9 mouse cellular contexts compared by ENCODE assay signal in genomic region chr11:31838442-31839083, GRCm38 (mm10). TPM values are rescaled to one million over a fixed set of nuclear protein-coding genes. Genes with fewer than 3 reads are reported as not detected.
DNase-seq lines count a peak whose midpoint lies in the region; ATAC-seq and TF ChIP-seq lines count a peak whose summit lies in the region.
"Had no signal": no experiment of that assay in that cellular context is flagged by ENCODE, and none has a peak within 500 bp of the region (broad histone marks: within the 10 kb centered on the region; RNA-seq: fewer than 3 reads in every experiment).

No protein-coding gene starts in this region.

- 55% methylated on average over 7 of the region's 7 CpGs for WGBS in neural tube, embryonic 12.5 days
- 28% methylated on average over 7 of the region's 7 CpGs for WGBS in heart, embryonic 16.5 days
- WGBS in lung, embryonic 14.5 days: 38% methylated on average over 7 of the region's 7 CpGs

- H3K27me3 ChIP-seq in neural tube, embryonic 12.5 days (replicated peaks): no peaks in the 10 kb centered on the region
- H3K27me3 ChIP-seq in heart, embryonic 16.5 days (ENCODE audit: control insufficient read depth, insufficient read depth, low read length): no peaks in the 10 kb centered on the region
- H3K27me3 ChIP-seq in lung, embryonic 14.5 days (ENCODE audit: insufficient read depth, low read length): no peaks in the 10 kb centered on the region

- H3K36me3 ChIP-seq in neural tube, embryonic 12.5 days: no peaks in the 10 kb centered on the region
- no peaks in the 10 kb centered on the region for H3K36me3 ChIP-seq in heart, embryonic 16.5 days (ENCODE audit: control insufficient read depth, insufficient read depth)
- no peaks in the 10 kb centered on the region for H3K36me3 ChIP-seq in lung, embryonic 14.5 days (ENCODE audit: insufficient read depth)

- H3K4me1 ChIP-seq in neural tube, embryonic 12.5 days: peaks cover 13% of the 10 kb centered on the region
- peaks cover 16% of the 10 kb centered on the region for H3K4me1 ChIP-seq in heart, embryonic 16.5 days (ENCODE audit: control insufficient read depth, insufficient read depth, low read length)
- peaks cover 7% of the 10 kb centered on the region; the same call in 1 of the 2 replicates for H3K4me1 ChIP-seq in lung, embryonic 14.5 days (ENCODE audit: insufficient read depth)

- peak; percentile 57; the same call in 1 of the 2 replicates for ATAC-seq in neural tube, embryonic 12.5 days (ENCODE audit: low FRiP score, low read depth)
- ATAC-seq in heart, embryonic 16.5 days (replicated peaks; ENCODE audit: extremely low read depth, insufficient read depth, low FRiP score): peak; percentile 83
- peak; percentile 90 for ATAC-seq in lung, embryonic 14.5 days (ENCODE audit: insufficient read depth)

- no peak for TF ChIP-seq CTCF in lung, embryonic 14.5 days (IDR thresholded peaks at IDR 0.05; ENCODE audit: low read depth)

- 0 out of 2 replicates have a peak overlapping the region, but pooled peaks have one; percentile 9 for H3K9ac ChIP-seq in neural tube, embryonic 12.5 days
- H3K9ac ChIP-seq in heart, embryonic 16.5 days (ENCODE audit: low read length): peak overlapping the region; percentile 41
- H3K9ac ChIP-seq in lung, embryonic 14.5 days: no peak overlapping the region

- no peak overlapping the region for H3K4me3 ChIP-seq in neural tube, embryonic 12.5 days
- no peak overlapping the region for H3K4me3 ChIP-seq in heart, embryonic 16.5 days (ENCODE audit: low read length)
- no peak overlapping the region for H3K4me3 ChIP-seq in lung, embryonic 14.5 days (ENCODE audit: low read depth, low read length)
- H3K4me3 ChIP-seq: erythroblast, embryonic 14.5 days had no signal

- H3K9me3 ChIP-seq in neural tube, embryonic 12.5 days: no peaks in the 10 kb centered on the region
- H3K9me3 ChIP-seq in heart, embryonic 16.5 days (replicated peaks; ENCODE audit: control insufficient read depth, low read length): no peaks in the 10 kb centered on the region
- H3K9me3 ChIP-seq in lung, embryonic 14.5 days (ENCODE audit: low read depth, low read length): no peaks in the 10 kb centered on the region

- no peak overlapping the region for H3K27ac ChIP-seq in neural tube, embryonic 12.5 days
- H3K27ac ChIP-seq in heart, embryonic 16.5 days (ENCODE audit: low read length): peak overlapping the region; percentile 92
- H3K27ac ChIP-seq in lung, embryonic 14.5 days (ENCODE audit: low read depth): no peak overlapping the region

- H3K4me2 ChIP-seq in neural tube, embryonic 12.5 days (replicated peaks): no peak overlapping the region
- H3K4me2 ChIP-seq in heart, embryonic 16.5 days (ENCODE audit: low read depth, low read length): peak overlapping the region; percentile 20; the same call in 1 of the 2 replicates
- H3K4me2 ChIP-seq in lung, embryonic 14.5 days: no peak overlapping the region

- DNase-seq in neural tube, embryonic 10.5 days (ENCODE audit: extremely low spot score, low spot score): no peak
- peak; percentile 12 for DNase-seq in fibroblast of lung, adult 2 months (ENCODE audit: low read depth)
- peak; percentile 93 for DNase-seq in kidney, postnatal 14 days
- DNase-seq in lung, embryonic 14.5 days: peak; percentile 76
- peak; percentile 89 to 92 for DNase-seq in right cerebral cortex, postnatal 10 days (ENCODE audit: low spot score in 2 of 2)
- DNase-seq in thymus, postnatal 36 days: no peak

RNA-seq across cellular contexts. Expression of gene Cpeb4, which starts 33.4 kb away (rescaled TPM):
- polyA plus RNA-seq in neural tube, embryonic 12.5 days (2016; fragmentation: Nextera tagmentation; extraction: Ambion mirVana): 14.4 and 18.4 TPM in 2 replicates
- 5.9 and 7.3 TPM in 2 replicates for polyA plus RNA-seq in heart, embryonic 16.5 days (2015; fragmentation: Nextera tagmentation; extraction: Ambion mirVana)
- 4.2 and 5.1 TPM in 2 replicates for polyA plus RNA-seq in lung, embryonic 14.5 days (2014; fragmentation: Nextera tagmentation; extraction: Ambion mirVana)

Comparison
In these comparisons a context has a peak if more than half of its experiments do, and no peak if none do; other contexts are left out.
1. DNase-seq: peak in fibroblast of lung, adult 2 months (single experiment), kidney, postnatal 14 days (single experiment), lung, embryonic 14.5 days (single experiment) and right cerebral cortex, postnatal 10 days (2 of 2); none in neural tube, embryonic 10.5 days (single experiment) and thymus, postnatal 36 days (0 of 2).
2. Peak in every context shown above with its lines, with median percentiles within 50 percentile points of each other: ATAC-seq.